Mouse (Mus musculus) telencephalon, adult 2 months (tissue): ENCODE data around the gene Prelid1.
A peak's percentile ranks its signal among the peaks of the same experiment; 100 is the strongest.

Experiments used
- DNase-seq: peaks from one replicate; pipeline ENCODE4 v3.0.0-alpha.2; 2011; ENCODE audit warnings: low read depth, low spot score

Prelid1 gene

DNA sequence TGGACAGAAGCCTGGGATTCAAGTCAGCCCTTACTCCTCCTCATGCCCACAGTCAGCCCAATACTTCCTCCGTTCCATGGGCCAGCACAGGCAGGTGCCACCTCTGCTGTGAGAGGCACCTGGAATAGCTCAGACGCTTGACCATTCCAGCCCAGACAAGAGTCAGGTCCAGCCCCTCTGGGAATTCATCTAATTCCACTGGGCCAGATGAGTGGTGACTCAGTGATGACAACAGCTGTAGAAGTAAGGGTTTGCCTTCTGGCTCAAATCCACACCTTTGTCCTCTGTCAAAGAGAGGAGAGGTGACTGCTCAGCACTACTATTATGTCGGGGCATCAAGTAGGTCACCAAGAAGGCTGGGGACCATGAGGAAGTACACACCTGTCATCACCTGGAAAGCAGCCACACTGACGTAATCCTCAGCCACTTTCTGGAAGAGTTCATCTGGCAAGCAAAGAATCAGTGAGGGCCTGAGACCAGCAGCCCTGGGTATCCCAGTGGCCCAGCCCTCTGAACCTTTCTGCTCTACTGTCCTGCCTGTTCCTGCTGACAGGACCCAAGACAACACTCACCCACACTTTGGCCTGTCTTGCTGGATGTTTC lies at the start of gene Prelid1:
Prelid1 (plus strand) TSS at position 570 of the 603 bp plus-strand sequence.
- no peak for DNase-seq

DNA sequence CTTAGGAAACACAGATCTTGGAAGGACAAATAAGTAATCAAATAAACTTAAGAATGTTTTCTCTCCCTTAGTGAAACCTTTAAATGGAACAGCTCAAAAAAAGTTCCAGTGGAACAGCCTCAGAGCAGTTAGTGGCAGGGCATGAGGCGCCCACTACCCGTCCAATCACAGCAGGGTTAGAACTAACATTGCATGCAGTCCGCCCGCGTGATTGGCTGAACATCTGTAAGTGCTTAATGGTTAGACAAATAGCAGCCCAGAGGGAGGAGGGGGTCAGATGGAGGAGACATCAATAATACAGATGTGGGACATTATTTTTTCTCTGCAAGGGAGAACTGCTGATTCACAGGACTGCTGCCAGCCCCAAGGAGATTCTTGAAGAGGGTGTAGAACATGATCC lies 43.1 kb upstream of the Prelid1 start:
- DNase-seq: no peak

DNA sequence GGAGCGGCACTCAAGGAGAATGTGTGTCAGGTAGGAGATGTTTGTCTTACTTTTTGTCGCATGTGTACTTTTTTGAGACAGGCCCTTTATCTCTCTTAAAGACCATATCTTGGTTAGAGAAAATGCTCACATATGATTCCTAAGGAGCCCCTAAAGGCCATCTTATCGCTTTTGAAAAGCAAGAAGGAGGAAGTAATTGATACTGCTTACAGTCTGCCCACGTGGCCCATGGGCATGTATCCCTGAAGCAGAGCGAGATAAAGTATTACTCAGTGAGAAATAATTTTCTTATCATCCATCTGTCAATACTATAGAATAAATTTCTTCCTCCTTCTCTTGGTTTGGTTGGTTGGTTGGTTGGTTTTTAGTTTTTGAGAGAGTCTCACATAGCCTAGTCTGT lies 42.7 kb upstream of the Prelid1 start:
- DNase-seq: no peak

DNA sequence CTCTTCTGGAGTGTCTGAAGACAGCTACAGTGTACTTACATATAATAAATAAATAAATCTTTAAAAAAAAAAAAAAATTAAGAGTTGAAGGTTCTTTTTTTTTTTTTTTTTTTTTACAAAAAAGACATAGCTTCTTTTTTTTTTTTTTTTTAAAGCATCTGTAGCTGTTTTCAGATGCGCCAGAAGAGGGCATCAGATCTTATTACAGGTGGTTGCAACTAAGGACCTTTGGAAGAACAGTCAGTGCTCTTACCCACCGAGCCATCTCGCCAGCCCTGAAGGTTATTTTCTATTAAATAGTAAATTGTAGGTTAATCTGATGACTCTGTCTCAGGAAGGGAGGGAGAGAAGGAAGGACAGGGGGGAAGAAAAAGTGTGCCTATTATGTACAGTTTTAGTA lies 31.4 kb upstream of the Prelid1 start:
- no peak for DNase-seq

DNA sequence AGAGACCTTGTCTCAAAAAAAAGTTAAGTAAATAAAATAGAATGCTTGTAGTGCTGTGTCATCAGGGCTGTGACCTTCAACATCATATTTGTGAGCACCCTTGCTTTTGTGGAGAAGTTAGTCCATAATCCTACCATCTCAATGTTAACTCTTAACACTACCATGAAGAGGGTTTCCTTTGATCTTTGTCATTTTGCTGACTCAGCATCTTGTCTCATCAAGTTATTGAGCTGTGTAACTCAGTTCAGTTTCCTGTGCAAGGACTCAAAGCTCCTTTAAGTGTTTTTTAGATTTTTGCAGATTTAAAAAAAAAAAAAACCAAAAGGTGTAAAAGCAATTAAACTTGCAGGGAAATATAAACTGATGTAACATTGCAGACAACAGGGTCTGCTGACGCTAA lies 23.5 kb upstream of the Prelid1 start:
- no peak for DNase-seq

DNA sequence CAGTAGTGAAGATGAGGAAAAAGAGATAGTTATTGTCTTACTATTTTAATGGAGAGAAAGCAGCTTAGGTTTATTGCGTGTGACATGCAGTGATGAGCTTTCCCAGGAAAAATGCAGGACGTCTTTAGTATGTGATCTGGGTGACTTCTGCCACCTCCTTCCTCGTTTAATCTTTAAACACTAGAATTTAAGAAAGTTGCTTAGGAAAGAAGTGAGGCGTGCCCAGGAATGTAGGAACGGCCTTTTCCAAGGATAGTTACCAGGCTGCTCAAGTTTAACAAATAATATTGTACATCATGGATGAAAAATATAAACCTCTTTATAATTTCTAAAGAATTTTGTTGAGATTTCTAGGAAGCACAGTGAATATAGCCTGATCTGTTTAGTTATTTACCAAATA lies 19.4 kb upstream of the Prelid1 start:
- DNase-seq: no peak

DNA sequence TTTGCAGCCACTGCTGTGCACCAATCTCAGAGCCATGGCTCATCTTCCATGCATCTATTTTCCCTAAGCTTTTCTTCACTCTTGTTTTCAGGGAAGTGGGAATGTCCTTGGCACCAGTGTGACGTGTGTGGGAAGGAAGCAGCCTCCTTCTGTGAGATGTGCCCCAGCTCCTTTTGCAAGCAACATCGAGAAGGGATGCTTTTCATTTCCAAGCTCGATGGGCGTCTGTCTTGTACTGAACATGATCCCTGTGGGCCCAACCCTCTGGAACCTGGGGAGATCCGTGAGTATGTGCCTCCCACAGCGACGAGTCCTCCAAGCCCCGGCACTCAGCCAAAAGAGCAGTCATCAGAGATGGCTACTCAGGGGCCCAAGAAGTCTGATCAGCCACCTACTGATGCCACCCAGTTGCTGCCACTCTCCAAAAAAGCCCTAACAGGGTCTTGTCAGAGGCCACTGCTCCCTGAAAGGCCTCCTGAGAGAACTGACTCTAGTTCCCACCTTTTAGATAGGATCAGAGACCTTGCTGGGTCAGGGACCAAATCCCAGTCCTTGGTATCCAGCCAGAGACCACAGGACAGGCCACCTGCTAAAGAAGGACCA lies 8.2 kb upstream of the Prelid1 start:
- DNase-seq: peak; percentile 74

DNA sequence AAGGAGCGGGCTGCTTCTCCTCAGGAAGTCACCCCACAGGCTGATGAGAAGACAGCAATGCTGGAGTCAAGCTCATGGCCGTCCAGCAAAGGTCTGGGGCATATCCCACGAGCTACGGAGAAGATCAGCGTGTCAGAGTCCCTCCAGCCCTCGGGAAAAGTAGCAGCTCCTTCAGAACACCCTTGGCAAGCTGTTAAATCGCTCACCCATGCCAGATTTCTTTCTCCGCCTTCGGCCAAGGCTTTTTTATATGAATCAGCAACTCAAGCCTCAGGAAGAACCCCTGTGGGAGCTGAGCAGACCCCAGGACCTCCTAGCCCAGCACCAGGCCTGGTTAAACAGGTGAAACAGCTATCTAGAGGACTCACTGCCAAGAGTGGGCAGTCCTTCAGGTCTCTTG lies 7.2 kb upstream of the Prelid1 start:
- no peak for DNase-seq

DNA sequence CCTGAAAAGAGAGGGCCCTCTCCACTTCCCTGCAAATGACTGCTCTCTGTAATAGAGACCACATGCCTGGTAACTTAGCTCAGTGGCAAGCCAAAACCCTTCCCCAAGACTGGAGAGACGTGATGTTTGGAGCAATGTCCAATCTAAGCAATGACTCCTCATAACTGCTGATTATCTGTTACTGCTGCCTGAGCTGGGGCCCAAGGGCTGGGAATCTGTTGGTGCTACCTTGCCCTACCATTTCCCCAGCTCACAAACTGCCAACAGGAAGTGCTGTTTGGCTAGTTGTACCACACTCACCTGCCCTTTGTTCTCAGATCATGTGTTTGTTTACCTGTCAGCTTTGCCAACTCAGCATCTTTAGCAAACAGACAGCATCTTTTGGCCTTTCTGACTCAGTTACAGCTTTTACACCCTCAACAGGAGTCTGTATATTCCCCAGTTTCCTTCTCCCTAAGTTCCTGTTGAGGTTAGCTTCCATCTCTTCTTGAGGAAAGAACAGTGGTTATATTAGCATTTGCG lies 5.3 kb upstream of the Prelid1 start:
- no peak for DNase-seq

DNA sequence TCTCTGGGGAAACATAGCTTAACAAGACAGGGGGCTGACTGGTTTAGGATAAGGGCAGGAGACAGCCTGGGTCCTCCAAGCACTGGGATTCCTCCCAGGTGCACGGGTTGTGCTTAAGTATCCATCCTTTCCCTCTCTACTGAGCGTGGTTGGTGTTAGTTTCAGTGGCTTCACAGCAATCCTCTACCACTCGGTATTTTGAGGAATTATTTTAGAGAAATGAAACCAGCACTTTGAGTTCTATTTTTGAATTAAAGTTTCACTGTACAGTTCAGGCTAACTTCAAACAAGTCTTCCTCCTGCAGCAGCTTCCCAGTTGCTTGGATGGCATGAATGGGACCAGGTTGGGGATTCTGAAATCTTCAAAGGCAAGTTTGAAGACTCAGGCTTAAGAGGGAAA lies 1.9 kb upstream of the Prelid1 start:
- DNase-seq: no peak

DNA sequence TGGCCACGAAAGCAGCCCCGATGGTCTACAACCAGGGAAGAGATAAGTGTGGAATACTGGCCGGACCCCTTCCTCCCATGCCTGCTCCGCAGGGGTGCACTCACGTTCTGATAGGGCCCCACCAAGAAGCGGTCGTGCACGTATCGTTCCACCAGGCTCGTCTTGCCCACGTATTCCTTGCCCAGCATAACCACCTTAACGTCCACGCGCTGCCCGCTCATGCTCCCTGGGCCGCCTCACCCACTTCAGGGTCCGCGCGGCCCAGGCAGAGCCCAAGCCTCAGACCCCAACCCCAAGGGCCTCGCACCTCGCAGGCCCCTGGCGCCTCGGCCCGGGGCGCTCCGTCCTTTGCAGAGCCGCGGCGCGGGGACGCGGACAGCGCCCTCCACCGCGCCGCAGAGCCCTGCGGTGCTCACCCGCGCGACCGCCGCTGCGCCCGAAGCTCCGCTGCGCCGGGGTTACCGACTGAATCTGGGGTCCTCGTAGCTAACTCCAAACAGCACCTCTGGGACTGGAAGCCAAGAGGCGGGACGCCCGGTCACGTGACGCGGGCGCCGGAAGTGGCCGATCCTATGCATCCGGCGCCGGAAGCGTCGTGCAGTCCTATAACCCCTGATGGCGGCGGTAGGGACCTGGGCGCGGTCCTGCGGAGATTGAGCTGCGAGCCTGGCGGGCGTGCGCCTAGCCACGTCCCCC lies 1.3 kb downstream of the Prelid1 start, which contains the start of gene Rab24:
Rab24 (minus strand) TSS at position 513 of the 696 bp plus-strand sequence.
- DNase-seq: peak; percentile 72

DNA sequence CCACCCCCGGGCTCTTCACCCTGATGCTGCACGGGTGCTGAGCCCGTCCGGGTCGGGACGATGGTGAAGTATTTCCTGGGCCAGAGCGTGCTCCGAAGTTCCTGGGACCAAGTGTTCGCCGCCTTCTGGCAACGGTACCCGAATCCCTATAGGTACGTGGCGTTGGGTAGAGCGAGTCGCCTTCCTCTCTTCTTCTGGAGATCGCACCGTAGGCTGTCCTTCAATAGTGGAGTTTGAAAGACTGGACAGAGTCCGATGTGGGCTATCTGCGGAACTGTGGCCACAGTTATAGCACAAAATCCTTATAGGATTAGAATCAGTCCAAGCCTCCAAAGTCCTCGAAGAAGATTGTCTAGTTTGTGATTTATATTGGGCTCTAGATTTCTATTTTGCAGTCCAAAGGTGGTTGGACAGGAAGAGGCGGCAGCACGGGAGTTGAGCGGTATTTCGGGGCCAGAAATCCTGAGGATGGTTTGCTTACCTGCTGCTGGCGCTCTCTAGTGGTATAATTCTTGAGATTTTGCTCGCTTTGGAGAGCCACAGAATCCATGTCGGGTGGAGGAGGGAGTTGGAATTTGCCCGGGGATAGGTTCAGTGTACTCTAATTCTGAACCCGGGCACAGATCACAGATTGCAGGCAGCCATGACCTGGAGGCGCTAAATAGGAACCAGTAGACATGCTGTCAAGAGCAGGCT lies 2.0 kb downstream of the Prelid1 start:
- DNase-seq: peak; percentile 47

DNA sequence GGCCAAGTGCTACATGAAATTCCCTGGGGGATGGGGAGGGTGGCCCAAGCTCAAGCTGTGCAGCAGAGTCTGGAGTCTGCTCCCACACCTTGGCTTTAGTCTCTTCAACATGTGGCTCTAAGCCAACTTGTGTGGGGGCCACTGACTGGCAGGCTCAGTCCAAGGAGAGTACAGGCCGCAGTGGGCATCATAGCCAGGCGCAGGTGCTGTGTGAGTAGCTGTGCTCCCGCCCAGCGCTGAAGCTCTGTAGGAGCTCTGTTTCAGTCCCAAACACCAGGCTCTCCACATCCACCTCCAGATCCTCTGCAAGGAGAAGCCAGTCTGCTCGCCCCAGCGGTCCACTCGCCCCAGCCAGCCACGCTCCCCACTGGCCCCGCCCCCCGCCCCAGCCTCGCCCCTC lies 5.3 kb downstream of the Prelid1 start:
- no peak for DNase-seq

DNA sequence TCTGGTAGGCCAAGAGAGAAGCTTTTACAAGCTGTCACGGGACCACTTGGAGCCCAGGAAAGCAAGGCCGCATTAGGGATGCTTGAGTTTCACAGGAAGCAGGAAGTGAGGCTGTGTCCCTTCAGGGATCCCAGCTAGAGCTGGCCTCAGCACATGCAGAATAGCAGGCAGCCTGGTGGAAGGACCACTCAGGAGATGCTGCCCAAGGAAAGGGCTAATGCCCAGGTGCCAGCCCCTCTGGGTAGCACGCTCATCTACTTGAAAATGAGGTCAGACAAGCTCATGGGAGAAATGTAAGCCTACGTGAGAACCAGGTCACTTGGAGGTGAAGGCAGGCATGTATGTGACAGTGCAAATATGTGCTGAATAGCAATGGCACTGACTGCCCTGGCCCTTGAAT lies 6.9 kb downstream of the Prelid1 start:
- DNase-seq: no peak

DNA sequence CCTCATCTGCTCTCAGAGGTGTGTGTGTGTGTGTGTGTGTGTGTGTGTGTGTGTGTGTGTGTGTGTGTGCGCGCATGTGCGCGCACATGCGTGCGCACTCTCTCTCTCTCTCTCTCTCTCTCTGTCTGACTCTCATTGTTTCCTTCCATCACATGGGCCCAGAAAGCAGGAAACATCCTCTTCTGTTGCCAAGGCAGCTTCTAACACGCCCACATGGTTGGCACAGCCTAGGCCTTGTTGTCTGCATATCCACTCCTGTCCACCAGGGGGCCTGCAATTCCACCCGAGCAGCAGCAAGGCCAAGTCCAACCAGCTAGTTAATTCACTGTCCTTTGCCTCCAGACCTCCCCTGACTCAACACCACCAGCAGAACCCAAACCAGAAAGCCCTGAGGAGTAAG lies 7.3 kb downstream of the Prelid1 start:
- DNase-seq: peak; percentile 96

DNA sequence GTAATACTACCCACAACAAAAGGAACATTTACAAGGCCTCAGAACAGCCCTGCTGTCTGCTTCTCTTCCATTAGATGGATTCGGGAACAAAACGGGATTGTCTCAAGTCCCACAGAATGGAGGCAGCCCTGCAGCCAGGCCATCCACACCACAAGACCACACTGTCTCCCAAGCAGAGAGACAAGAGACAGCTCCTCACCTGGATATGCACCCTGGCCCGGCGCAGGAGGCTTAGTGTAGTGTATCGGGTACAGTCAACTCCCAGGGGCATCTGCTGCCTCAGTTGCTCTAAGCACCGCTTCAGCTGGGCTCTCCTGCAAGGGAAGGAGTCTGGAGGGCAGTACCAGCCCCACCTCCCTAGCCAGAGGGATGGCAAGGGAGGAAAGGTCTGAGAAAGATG lies 7.9 kb downstream of the Prelid1 start:
- no peak for DNase-seq

DNA sequence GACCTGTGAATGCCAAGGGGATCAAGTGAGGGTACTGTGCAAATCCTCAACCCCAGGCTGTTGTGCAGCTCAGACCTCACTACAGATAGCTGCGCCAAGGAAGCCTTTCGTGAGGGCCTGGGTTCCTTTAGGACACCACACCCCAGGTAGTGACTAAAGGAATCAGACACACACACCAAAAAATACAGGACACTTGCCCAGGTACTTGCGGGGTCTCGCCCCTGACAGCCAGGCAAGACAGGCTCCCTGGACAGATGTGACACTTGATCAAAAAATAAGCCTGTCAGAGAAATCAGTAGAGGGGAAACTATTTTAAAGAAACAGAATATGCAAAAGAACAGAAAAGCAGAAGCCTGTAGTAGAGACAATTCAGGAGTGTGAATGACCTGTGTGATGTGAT lies 8.3 kb downstream of the Prelid1 start:
- DNase-seq: no peak

DNA sequence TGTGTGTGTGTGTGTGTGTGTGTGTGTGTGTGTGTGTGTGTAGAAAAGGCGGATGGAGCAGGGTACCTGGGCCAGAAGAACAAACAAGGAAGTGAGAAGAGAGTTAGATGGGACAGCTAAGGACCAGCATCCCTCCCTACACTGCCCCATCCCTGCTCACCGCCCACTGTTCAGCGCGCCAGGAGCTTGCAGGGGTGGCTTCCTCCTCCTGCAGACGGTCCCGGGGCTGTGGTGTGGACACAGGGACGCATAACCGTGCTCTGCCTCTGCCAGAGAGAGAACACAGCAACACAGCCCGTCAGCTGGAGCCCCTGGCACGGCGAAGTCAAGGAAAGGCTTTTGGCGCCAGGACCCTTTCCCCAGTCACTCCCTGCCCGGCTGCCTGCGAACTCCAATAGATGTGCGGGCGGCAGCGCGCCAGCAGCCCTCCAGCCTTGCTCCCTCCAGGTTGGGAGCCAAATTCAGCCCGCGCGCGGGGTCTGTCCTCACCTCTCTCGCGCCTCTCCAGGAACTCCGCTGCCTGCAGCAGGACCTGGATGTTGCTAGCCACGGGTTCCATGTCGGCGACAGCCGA lies 8.9 kb downstream of the Prelid1 start:
- no peak for DNase-seq

DNA sequence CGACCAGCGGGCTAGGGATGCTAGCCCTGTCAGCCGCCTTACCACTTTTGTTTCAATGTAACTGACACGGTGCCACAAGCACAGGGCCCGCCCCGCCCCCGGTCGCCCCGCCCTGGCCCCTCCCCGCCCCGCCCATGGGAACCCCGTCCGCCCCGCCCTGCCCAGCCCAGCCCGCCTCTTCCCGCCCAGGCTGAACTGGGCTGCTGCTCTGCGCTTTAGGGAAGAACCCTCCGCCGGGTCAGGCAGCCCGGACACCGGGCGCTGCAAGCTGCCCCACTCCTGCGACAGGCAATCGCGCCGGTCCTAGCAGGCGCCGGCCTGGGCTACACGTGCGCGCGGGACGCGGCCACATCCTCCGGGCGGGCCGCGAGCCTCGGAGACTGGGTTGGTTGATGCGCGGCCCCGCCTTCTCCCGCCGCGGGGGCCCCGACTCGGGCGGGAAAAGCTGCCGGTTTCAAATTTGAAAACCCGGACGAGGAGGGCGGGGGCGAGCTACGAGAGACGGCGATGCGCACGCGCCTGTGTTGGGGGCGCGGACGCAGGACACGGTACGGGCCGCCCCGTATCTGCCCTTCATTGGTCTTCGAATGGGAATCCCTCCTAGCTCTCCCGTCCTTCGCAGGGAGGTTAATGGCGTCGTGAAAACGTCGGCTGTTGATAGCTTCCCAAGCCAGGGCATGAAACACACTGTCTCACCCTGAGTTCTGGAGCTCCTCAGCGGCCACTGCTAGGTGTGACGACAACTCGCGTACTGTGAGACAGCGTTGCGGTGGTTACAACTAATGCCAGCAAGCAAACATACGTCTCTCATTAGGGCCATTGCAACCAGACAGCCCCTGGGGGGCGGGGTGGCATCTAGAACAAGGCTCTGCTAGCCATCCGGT lies 9.6 kb downstream of the Prelid1 start, which contains the start of gene Mxd3:
Mxd3 (minus strand) TSS at position 141 of the 884 bp plus-strand sequence.
- no peak for DNase-seq

DNA sequence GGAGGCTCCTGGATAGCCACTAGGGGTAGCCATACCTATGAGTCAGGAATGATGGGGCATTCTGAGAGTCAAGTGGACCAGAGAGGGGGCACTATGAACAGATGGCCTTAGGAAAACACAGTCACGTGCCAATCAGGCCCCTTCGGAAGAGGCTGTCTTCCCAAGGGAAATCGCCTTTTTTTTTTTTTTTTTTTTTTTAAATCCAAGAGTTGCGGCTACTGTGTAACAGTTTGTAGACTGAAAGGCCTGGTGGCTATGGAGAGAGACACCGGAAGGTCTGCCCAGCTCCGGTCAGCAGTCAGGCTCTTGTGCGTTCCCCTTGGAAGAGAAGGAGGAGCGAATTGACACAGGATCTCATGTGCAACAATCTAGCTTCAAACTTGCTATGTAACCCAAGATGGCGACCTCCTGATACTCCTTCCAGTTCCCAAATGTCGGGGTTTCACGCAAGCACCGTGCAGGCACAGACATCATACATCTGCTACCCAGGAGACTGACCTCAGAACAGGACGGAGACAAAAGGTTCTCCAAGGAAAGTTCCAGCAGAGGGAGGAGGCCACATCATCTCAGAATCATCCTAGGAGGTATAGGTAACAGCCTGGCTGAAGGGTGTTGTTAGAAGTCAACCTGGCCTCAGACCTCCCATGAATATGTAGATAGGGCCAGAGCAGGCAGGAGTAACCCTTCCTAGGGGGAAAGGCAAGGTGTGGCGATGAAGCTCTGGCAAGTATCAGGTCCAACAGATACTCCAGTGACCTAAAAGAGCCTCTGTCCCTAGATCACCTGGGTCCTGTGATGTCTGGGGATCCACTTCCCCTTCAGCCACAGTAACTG lies 10.5 kb downstream of the Prelid1 start:
- DNase-seq: no peak
